Mouse (Mus musculus) liver, postnatal 0 days (tissue): ENCODE results near the gene 1190002N15Rik.

ENCODE experiments used
- CTCF ChIP-seq: sonication (generic); IDR thresholded peaks from 2 replicates; pipeline ENCODE4 v1.5.1; 2016; ENCODE audit warnings: antibody characterized with exemption, low read depth
- EP300 ChIP-seq: IDR thresholded peaks from 2 replicates; pipeline ENCODE4 v1.6.1; 2016; ENCODE audit warnings: antibody characterized with exemption, low read depth, mild to moderate bottlenecking

DNA sequence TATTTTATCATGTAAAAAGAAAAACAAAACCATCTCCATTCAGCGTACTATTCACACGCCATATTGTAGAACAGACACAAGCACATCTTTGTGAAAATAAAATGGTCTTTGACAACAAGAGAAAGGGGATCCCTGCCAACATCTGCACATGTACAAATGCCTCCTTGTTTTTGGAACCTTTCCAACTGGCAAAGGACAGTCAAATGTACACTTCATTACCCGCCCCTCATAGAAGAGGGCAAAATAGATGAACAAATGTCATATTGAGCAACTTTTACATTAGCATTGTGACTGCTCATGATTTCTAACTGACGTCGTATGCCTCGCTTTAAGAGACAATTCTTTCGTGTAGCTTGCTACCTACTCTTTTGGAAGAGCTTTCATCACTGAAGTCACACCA, 11.4 kb downstream of the 1190002N15Rik start:
- TF ChIP-seq CTCF, result no peak
- TF ChIP-seq EP300, result no peak
